Mouse (Mus musculus): ENCODE measurements around the gene Hist1h2an. TPM values are rescaled to one million over a fixed set of nuclear protein-coding genes. Genes with fewer than 3 reads are reported as not detected.
A peak's percentile ranks its signal among the peaks of the same experiment; 100 is the strongest.
"Not testable (repeated sequence)": the region's sequence is repeated elsewhere in the genome, so short reads cannot be mapped to it uniquely, and the experiment has no call there.

Gene Hist1h2an
- polyA plus RNA-seq, 1 experiment from 2014 or later = not detected

- Histone ChIP-seq H3K27ac (ENCODE audit: low read depth, low read length) (no peak overlapping the region), H3K9ac (replicated peaks; ENCODE audit: low read depth, low read length) (no peak overlapping the region), H3K36me3 (ENCODE audit: control insufficient read depth, insufficient read depth, low read length) (no peaks in the 10 kb centered on the region), H3K4me2 (ENCODE audit: low read depth, low read length) (peak overlapping the region; percentile 56), H3K9me3 (ENCODE audit: control insufficient read depth, low read length) (no peaks in the 10 kb centered on the region), H3K4me3 (ENCODE audit: low read depth, low read length) (peak overlapping the region; percentile 29), H3K27me3 (ENCODE audit: control insufficient read depth, insufficient read depth, low read length) (no peaks in the 10 kb centered on the region), H3K4me1 (ENCODE audit: control insufficient read depth, insufficient read depth, low read length) (peaks cover 23% of the 10 kb centered on the region)
- WGBS = 3% methylated on average over 8 of the region's 8 CpGs
- ATAC-seq (ENCODE audit: low read depth) = no peak
Observed at GRCm38 (mm10) chr13:21786189-21786898, 674 bp downstream of the Hist1h2an start.

GRCm38 (mm10) chr13:21784311-21784710 is 2.7 kb downstream of the Hist1h2an start:
- no peak overlapping the region for H3K4me2 ChIP-seq (ENCODE audit: low read depth, low read length)
- no peak overlapping the region for H3K4me3 ChIP-seq (ENCODE audit: low read depth, low read length)
- H3K4me1 ChIP-seq (ENCODE audit: control insufficient read depth, insufficient read depth, low read length) = peaks cover 31% of the 10 kb centered on the region
- H3K9ac ChIP-seq (replicated peaks; ENCODE audit: low read depth, low read length) = no peak overlapping the region
- no peaks in the 10 kb centered on the region for H3K36me3 ChIP-seq (ENCODE audit: control insufficient read depth, insufficient read depth, low read length)
- no peaks in the 10 kb centered on the region for H3K27me3 ChIP-seq (ENCODE audit: control insufficient read depth, insufficient read depth, low read length)
- no peak for ATAC-seq (ENCODE audit: low read depth)
- no peak overlapping the region for H3K27ac ChIP-seq (ENCODE audit: low read depth, low read length)
- H3K9me3 ChIP-seq (ENCODE audit: control insufficient read depth, low read length) = no peaks in the 10 kb centered on the region
- 12% methylated on average over 6 of the region's 6 CpGs for WGBS

GRCm38 (mm10) chr13:21783734-21784161 is 3.3 kb downstream of the Hist1h2an start:
- no peaks in the 10 kb centered on the region for H3K27me3 ChIP-seq (ENCODE audit: control insufficient read depth, insufficient read depth, low read length)
- no peaks in the 10 kb centered on the region for H3K9me3 ChIP-seq (ENCODE audit: control insufficient read depth, low read length)
- 2% methylated on average over 9 of the region's 9 CpGs for WGBS
- ATAC-seq (ENCODE audit: low read depth) = no peak
- H3K4me1 ChIP-seq (ENCODE audit: control insufficient read depth, insufficient read depth, low read length) = peaks cover 31% of the 10 kb centered on the region
- no peak overlapping the region for H3K9ac ChIP-seq (replicated peaks; ENCODE audit: low read depth, low read length)
- peak overlapping the region; percentile 22; the same call in 1 of the 2 replicates for H3K27ac ChIP-seq (ENCODE audit: low read depth, low read length)
- H3K4me2 ChIP-seq (ENCODE audit: low read depth, low read length) = peak overlapping the region; percentile 64
- no peaks in the 10 kb centered on the region for H3K36me3 ChIP-seq (ENCODE audit: control insufficient read depth, insufficient read depth, low read length)
- H3K4me3 ChIP-seq (ENCODE audit: low read depth, low read length) = peak overlapping the region; percentile 36

GRCm38 (mm10) chr13:21783255-21783617 is 3.8 kb downstream of the Hist1h2an start, which contains the start of gene Hist1h3i:
Gene Hist1h3i (minus strand): TSS chr13:21783370.
- WGBS = under 1% methylated on average over 13 of the region's 20 CpGs
- H3K9me3 ChIP-seq (ENCODE audit: control insufficient read depth, low read length) = no peaks in the 10 kb centered on the region
- peak within 1 kb of the TSS; percentile 64 for H3K4me2 ChIP-seq (ENCODE audit: low read depth, low read length)
- H3K9ac ChIP-seq (replicated peaks; ENCODE audit: low read depth, low read length) = peak within 1 kb of the TSS; percentile 54; the same call in 1 of the 2 replicates
- peaks cover 28% of the 10 kb centered on the region for H3K4me1 ChIP-seq (ENCODE audit: control insufficient read depth, insufficient read depth, low read length)
- no peaks in the 10 kb centered on the region for H3K36me3 ChIP-seq (ENCODE audit: control insufficient read depth, insufficient read depth, low read length)
- ATAC-seq (ENCODE audit: low read depth) = peak; percentile 83
- peak within 1 kb of the TSS; percentile 55; the same call in 1 of the 2 replicates for H3K27ac ChIP-seq (ENCODE audit: low read depth, low read length)
- H3K4me3 ChIP-seq (ENCODE audit: low read depth, low read length) = peak within 1 kb of the TSS; percentile 36
- no peaks in the 10 kb centered on the region for H3K27me3 ChIP-seq (ENCODE audit: control insufficient read depth, insufficient read depth, low read length)

- not testable (repeated sequence) for H3K36me3 ChIP-seq (ENCODE audit: control insufficient read depth, insufficient read depth, low read length); H3K27me3 ChIP-seq (ENCODE audit: control insufficient read depth, insufficient read depth, low read length); H3K9me3 ChIP-seq (ENCODE audit: control insufficient read depth, low read length)
- H3K4me2 ChIP-seq (ENCODE audit: low read depth, low read length) = peak overlapping the region; percentile 64
- 0 out of 2 replicates have a peak overlapping the region, but pooled peaks have one; percentile 55 for H3K27ac ChIP-seq (ENCODE audit: low read depth, low read length)
- H3K4me1 ChIP-seq (ENCODE audit: control insufficient read depth, insufficient read depth, low read length) = peaks cover 23% of the 10 kb centered on the region
- H3K9ac ChIP-seq (replicated peaks; ENCODE audit: low read depth, low read length) = peak overlapping the region; percentile 54; the same call in 1 of the 2 replicates
- peak overlapping the region; percentile 36 for H3K4me3 ChIP-seq (ENCODE audit: low read depth, low read length)
- ATAC-seq (ENCODE audit: low read depth) = peak; percentile 0; the same call in 1 of the 2 replicates
- WGBS = under 1% methylated on average over 17 of the region's 35 CpGs
Observed at GRCm38 (mm10) chr13:21782361-21783254, 4.4 kb downstream of the Hist1h2an start.

GRCm38 (mm10) chr13:21781639-21782038 is 5.4 kb downstream of the Hist1h2an start:
- Histone ChIP-seq H3K9me3 (ENCODE audit: control insufficient read depth, low read length) (no peaks in the 10 kb centered on the region), H3K4me3 (ENCODE audit: low read depth, low read length) (no peak overlapping the region), H3K36me3 (ENCODE audit: control insufficient read depth, insufficient read depth, low read length) (no peaks in the 10 kb centered on the region), H3K4me1 (ENCODE audit: control insufficient read depth, insufficient read depth, low read length) (peaks cover 23% of the 10 kb centered on the region), H3K4me2 (ENCODE audit: low read depth, low read length) (no peak overlapping the region), H3K9ac (replicated peaks; ENCODE audit: low read depth, low read length) (no peak overlapping the region), H3K27me3 (ENCODE audit: control insufficient read depth, insufficient read depth, low read length) (no peaks in the 10 kb centered on the region), H3K27ac (ENCODE audit: low read depth, low read length) (no peak overlapping the region)
- no peak for ATAC-seq (ENCODE audit: low read depth)
- WGBS = 91% methylated on average over 1 of the region's 1 CpGs

GRCm38 (mm10) chr13:21781021-21781555 is 5.9 kb downstream of the Hist1h2an start:
- Histone ChIP-seq H3K27me3 (ENCODE audit: control insufficient read depth, insufficient read depth, low read length) (no peaks in the 10 kb centered on the region), H3K4me3 (ENCODE audit: low read depth, low read length) (no peak overlapping the region), H3K4me1 (ENCODE audit: control insufficient read depth, insufficient read depth, low read length) (peaks cover 20% of the 10 kb centered on the region), H3K36me3 (ENCODE audit: control insufficient read depth, insufficient read depth, low read length) (no peaks in the 10 kb centered on the region), H3K4me2 (ENCODE audit: low read depth, low read length) (no peak overlapping the region), H3K9me3 (ENCODE audit: control insufficient read depth, low read length) (no peaks in the 10 kb centered on the region), H3K9ac (replicated peaks; ENCODE audit: low read depth, low read length) (no peak overlapping the region), H3K27ac (ENCODE audit: low read depth, low read length) (no peak overlapping the region)
- 47% methylated on average over 6 of the region's 6 CpGs for WGBS
- no peak for ATAC-seq (ENCODE audit: low read depth)

GRCm38 (mm10) chr13:21779767-21780731 is 7.0 kb downstream of the Hist1h2an start, which contains the start of gene Hist1h1b:
Gene Hist1h1b (minus strand): TSS chr13:21780625.
- H3K4me3 ChIP-seq (ENCODE audit: low read depth, low read length) = peak within 1 kb of the TSS; percentile 37
- under 1% methylated on average over 44 of the region's 44 CpGs for WGBS
- H3K27me3 ChIP-seq (ENCODE audit: control insufficient read depth, insufficient read depth, low read length) = no peaks in the 10 kb centered on the region
- H3K27ac ChIP-seq (ENCODE audit: low read depth, low read length) = peak within 1 kb of the TSS; percentile 10; the same call in 1 of the 2 replicates
- H3K9ac ChIP-seq (replicated peaks; ENCODE audit: low read depth, low read length) = peak within 1 kb of the TSS; percentile 39
- no peaks in the 10 kb centered on the region for H3K36me3 ChIP-seq (ENCODE audit: control insufficient read depth, insufficient read depth, low read length)
- H3K4me1 ChIP-seq (ENCODE audit: control insufficient read depth, insufficient read depth, low read length) = peaks cover 19% of the 10 kb centered on the region
- H3K9me3 ChIP-seq (ENCODE audit: control insufficient read depth, low read length) = no peaks in the 10 kb centered on the region
- H3K4me2 ChIP-seq (ENCODE audit: low read depth, low read length) = peak within 1 kb of the TSS; percentile 70
- no peak for ATAC-seq (ENCODE audit: low read depth)
